Mouse (Mus musculus) neural tube, embryonic 11.5 days (tissue): Measurements from ENCODE around the gene Slc44a1. TPM values are rescaled to one million over a fixed set of nuclear protein-coding genes. Genes with fewer than 3 reads are reported as not detected.

Experiments used
- polyA plus RNA-seq: library from polyadenylated mRNA; unstranded; fragments of >200 nt; fragmentation: Nextera tagmentation; extraction: Ambion mirVana; gene quantifications from 2 replicates; pipeline ENCODE4 v1.2.1, GENCODE M21; 2014

The Slc44a1 gene
- polyA plus RNA-seq, 1 experiment from 2014 or later = 21.7 TPM

Other genes with a start within 250 kb of the Slc44a1 start
- gene Fsd1l, start 191.1 kb downstream of the Slc44a1 start, polyA plus RNA-seq = 17.6 and 19.4 TPM in 2 replicates